Mouse (Mus musculus) megakaryocyte, embryonic 14.5 days (primary cell): Measurements from ENCODE around the gene Gm28036.

ENCODE experiments used
- FLI1 ChIP-seq: IDR thresholded peaks from 2 replicates; pipeline ENCODE4 v1.6.1; 2012; ENCODE audit warnings: low read length, inconsistent platforms, mixed read lengths
- GATA1 ChIP-seq: IDR thresholded peaks from 3 replicates; pipeline ENCODE4 v1.6.1; 2012; ENCODE audit warnings: mixed read lengths, low read length, inconsistent platforms, borderline replicate concordance

DNA sequence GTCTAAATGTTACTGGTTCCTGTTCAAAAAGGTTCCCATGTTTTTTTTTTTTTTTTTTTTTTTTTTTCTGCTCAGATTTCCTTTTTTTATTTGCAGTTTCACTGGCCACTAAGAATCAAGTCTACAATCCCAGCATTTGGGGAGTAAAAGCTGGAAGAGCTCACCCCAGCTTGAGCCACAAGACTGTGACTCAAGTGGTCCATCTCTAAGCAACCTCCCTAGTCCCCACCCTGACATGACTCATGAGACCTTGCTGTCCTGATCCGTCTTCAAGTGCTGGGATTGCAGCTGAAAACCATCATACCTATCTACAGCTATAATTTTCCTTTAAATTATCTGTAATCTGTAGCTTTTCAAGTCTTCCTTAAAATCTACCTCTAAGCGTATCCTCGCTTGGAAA lies 42.4 kb downstream of the Gm28036 start:
- no peak for TF ChIP-seq GATA1
- no peak for TF ChIP-seq FLI1
